Mouse (Mus musculus) neural tube, embryonic 12.5 days (tissue): ENCODE measurements at regions not wholly inside any gene's neighbourhood (a gene's known extent, or its start where the extent isn't known, plus 50 kb on each side); places are given as distances from the start of the nearest gene placed in this dataset.

Experiments
- ATAC-seq: fragments of 200-750 bp; cut with Nextera tagmentation; 2 replicates; pipeline ENCODE4 v1.8.0; 2017; ENCODE audit warnings: low read depth, mild to moderate bottlenecking, moderate TSS enrichment, moderate library complexity; ENCODE audit not compliant: low FRiP score
- H3K27ac ChIP-seq: fragments of 300-500 bp; sonication (generic); 2 replicates; pipeline ENCODE4 v1.5.1; 2016
- H3K27me3 ChIP-seq: fragments of 300-500 bp; sonication (generic); replicated peaks from 2 replicates; pipeline ENCODE4 v1.6.1; 2016; ENCODE audit warnings: mild to moderate bottlenecking
- H3K36me3 ChIP-seq: fragments of 300-500 bp; sonication (generic); 2 replicates; pipeline ENCODE4 v1.6.1; 2016; ENCODE audit warnings: mild to moderate bottlenecking
- H3K4me1 ChIP-seq: fragments of 300-500 bp; sonication (generic); 2 replicates; pipeline ENCODE4 v1.6.1; 2016
- H3K4me2 ChIP-seq: fragments of 300-500 bp; sonication (generic); replicated peaks from 2 replicates; pipeline ENCODE4 v1.6.1; 2016; ENCODE audit warnings: mild to moderate bottlenecking
- H3K4me3 ChIP-seq: fragments of 300-500 bp; sonication (generic); 2 replicates; pipeline ENCODE4 v1.5.1; 2016
- H3K9ac ChIP-seq: fragments of 300-500 bp; sonication (generic); 2 replicates; pipeline ENCODE4 v1.6.1; 2016; ENCODE audit warnings: mild to moderate bottlenecking
- H3K9me3 ChIP-seq: fragments of 300-500 bp; sonication (generic); 2 replicates; pipeline ENCODE4 v1.6.1; 2016; ENCODE audit warnings: mild to moderate bottlenecking
- WGBS: fragments of 180-500 bp; shearing (Covaris S2); methylation state at CpG from one replicate; pipeline ENCODE4 v1.1.7; 2016; 5-methylcytosine and 5-hydroxymethylcytosine counted together

- Histone ChIP-seq H3K4me3 (no peak overlapping the region), H3K27me3 (no peaks in the 10 kb centered on the region), H3K9me3 (no peaks in the 10 kb centered on the region), H3K27ac (no peak overlapping the region), H3K9ac (no peak overlapping the region), H3K4me1 (no peaks in the 10 kb centered on the region), H3K4me2 (no peak overlapping the region), H3K36me3 (no peaks in the 10 kb centered on the region)
- ATAC-seq = no peak
- 87% methylated on average over 12 of the region's 12 CpGs for WGBS
Observed at GRCm38 (mm10) chr8:34696365-34696764, 584.8 kb upstream of the Gm10131 start.

GRCm38 (mm10) chr8:34692606-34693005 lies 581.1 kb upstream of the Gm10131 start:
- H3K4me1 ChIP-seq = peaks cover 16% of the 10 kb centered on the region
- no peaks in the 10 kb centered on the region for H3K27me3 ChIP-seq
- H3K9me3 ChIP-seq = no peaks in the 10 kb centered on the region
- ATAC-seq = no peak
- H3K4me3 ChIP-seq = no peak overlapping the region
- no peak overlapping the region for H3K4me2 ChIP-seq
- no peak overlapping the region for H3K9ac ChIP-seq
- whole genome bisulfite sequencing = 68% methylated on average over 13 of the region's 13 CpGs
- no peaks in the 10 kb centered on the region for H3K36me3 ChIP-seq
- no peak overlapping the region for H3K27ac ChIP-seq

DNA sequence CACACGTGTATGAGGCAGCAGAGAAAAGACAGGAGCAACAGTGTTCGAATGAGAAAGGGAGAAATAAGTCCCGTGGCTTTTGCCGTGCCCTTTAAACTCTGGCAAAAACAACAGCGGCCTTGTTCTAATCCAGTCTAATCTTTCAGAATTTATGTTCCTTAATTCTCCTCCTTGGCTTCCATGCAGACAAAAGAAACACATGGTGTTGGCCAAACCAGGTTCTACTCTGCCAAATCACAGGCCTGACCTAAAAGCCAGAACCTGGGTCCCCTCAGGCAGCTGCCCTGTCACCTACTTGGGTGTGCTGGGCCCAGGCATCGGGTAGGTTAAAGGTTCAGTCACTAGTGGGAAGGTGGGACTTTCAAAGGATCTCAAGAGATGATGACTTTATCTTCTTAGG lies 580.2 kb upstream of the Gm10131 start:
- 69% methylated on average over 6 of the region's 6 CpGs for WGBS
- H3K27me3 ChIP-seq = no peaks in the 10 kb centered on the region
- H3K36me3 ChIP-seq = no peaks in the 10 kb centered on the region
- H3K27ac ChIP-seq = no peak overlapping the region
- ATAC-seq = no peak
- H3K4me1 ChIP-seq = peaks cover 16% of the 10 kb centered on the region
- no peak overlapping the region for H3K9ac ChIP-seq
- no peak overlapping the region for H3K4me3 ChIP-seq
- no peaks in the 10 kb centered on the region for H3K9me3 ChIP-seq
- no peak overlapping the region for H3K4me2 ChIP-seq

DNA sequence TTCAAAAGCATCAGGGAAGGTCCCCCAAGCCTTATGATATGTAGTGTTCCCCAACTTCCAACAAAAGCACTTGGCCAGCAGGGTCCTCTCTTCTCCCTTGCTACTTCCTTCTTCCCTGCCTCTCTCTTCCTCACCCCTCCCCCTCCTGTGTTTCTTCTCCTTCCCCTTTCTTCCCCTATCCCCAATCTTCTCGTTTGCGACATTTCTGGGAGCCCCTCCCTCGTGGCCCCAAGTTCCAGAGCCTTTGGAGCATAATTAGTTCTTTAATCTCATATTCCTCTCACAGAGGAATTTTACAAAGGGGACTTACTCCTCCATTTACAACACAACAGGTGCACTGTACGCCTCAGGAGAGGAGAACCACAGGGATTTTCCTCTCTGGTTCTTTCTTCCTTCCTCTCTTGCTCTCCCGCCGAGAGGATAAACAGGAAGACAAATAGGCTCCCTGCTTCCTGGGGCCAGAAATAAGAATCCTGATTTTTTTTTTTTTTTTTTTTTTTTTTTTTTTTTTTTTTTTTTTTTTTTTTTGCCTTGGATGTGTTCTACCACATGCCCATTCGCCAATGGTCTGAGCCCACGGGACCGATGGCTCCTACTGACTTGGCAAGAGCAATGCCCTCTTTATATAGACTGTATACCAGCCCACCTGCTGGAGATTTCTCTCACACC lies 578.4 kb upstream of the Gm10131 start:
- no peaks in the 10 kb centered on the region for H3K9me3 ChIP-seq
- ATAC-seq = no peak
- peak overlapping the region; percentile 53 for H3K4me2 ChIP-seq
- no peaks in the 10 kb centered on the region for H3K36me3 ChIP-seq
- H3K4me3 ChIP-seq = no peak overlapping the region
- H3K27me3 ChIP-seq = no peaks in the 10 kb centered on the region
- H3K27ac ChIP-seq = no peak overlapping the region
- no peak overlapping the region for H3K9ac ChIP-seq
- 26% methylated on average over 9 of the region's 9 CpGs for WGBS
- H3K4me1 ChIP-seq = peaks cover 16% of the 10 kb centered on the region

DNA sequence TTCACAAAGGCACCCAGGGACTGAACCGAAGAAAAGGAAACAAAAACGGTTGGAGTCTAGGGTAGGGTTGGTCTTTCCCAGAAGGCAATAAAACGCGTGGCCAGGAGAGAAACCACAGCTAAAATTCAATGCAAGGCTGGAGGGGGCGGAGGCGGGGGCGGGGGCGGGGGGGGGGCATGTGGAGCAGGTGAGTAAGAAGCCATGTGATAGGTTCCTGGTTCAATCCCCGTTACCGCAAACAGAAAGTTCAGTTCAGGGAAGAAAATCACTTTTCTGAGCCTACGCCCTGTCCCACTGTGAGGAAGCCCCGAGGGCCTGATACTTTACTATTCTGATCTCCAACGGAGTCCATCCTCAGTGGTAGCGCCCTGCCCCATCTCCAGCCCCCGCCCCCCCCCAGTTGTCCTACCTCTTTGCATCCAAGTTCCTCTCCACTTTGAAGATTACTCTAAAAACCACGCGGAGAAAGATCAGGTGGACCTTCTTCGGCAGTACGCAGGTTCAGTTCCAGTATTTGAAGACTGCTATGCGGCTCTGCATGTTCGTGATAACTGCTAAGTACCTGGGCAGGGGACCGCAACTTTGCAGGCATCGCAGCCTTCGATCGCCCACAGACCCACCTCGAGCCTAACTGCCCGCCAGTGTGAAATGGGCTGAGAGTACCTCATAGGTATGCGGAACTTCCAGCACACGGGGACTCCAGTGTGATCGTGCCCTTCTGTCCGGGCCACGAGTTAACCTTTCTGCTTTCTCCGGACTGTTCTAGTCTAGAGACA lies 577.7 kb upstream of the Gm10131 start:
- Histone ChIP-seq H3K4me2 (peak overlapping the region; percentile 53), H3K9me3 (no peaks in the 10 kb centered on the region), H3K4me1 (peaks cover 16% of the 10 kb centered on the region), H3K27me3 (no peaks in the 10 kb centered on the region), H3K9ac (no peak overlapping the region), H3K27ac (no peak overlapping the region), H3K4me3 (peak overlapping the region; percentile 3; the same call in 1 of the 2 replicates), H3K36me3 (no peaks in the 10 kb centered on the region)
- peak; percentile 57 for ATAC-seq
- 9% methylated on average over 33 of the region's 33 CpGs for WGBS

DNA sequence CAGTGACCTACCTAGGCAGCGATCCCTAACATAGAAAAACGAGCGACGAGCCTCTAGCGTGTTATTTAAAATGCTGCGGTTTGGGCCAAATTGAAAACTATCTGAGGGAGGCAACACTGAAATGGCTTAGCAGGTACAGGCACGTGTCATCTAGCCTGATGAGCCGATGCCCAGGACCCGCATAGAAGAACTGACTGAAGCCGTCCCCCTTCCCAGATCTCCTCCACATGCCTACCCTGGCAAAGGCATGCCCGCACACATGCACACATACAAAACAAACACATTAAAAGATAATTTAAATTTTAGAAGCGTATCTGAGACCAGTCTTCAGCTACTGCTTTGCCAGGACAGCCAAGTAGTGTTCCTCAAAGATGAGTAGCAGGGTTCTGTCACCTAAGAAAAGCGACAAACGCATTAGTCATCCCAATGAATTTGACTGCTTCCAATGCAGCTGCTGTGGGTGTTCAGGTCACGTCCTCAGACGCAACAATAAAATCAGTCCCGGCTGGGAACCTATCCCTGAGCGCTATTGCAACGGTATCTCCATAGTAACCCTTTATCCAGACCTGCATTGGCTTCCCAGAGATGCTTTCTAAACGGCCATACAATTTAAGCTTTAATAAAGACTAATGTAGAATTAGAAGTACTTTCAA lies 577.0 kb upstream of the Gm10131 start:
- ATAC-seq = peak; percentile 76
- no peak overlapping the region for H3K27ac ChIP-seq
- H3K4me3 ChIP-seq = 0 out of 2 replicates have a peak overlapping the region, but pooled peaks have one; percentile 3
- H3K4me1 ChIP-seq = peaks cover 18% of the 10 kb centered on the region
- 47% methylated on average over 20 of the region's 20 CpGs for WGBS
- H3K27me3 ChIP-seq = no peaks in the 10 kb centered on the region
- H3K36me3 ChIP-seq = no peaks in the 10 kb centered on the region
- H3K9me3 ChIP-seq = no peaks in the 10 kb centered on the region
- H3K4me2 ChIP-seq = peak overlapping the region; percentile 53
- H3K9ac ChIP-seq = no peak overlapping the region

DNA sequence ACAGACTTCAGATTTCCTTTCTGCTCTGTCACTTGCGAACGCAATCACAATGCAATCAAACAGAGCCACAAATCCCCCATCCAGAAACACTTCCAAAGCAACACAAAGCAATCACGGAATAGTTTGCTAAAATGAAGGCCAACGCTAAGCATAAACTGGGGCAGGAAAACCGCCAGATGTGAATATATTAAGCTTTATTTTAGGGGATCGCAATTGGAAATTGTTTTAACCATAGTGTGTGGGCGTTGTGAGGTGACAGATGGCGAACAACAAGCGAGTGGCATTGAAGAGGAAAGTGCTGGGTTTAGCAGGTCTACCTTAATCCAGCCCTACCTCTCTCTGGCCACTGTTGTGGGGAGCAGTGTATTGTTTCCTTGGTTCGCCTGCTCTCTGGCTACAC lies 574.8 kb upstream of the Gm10131 start:
- H3K9ac ChIP-seq = no peak overlapping the region
- no peak overlapping the region for H3K4me3 ChIP-seq
- ATAC-seq = no peak
- H3K27me3 ChIP-seq = no peaks in the 10 kb centered on the region
- no peak overlapping the region for H3K4me2 ChIP-seq
- H3K4me1 ChIP-seq = peaks cover 18% of the 10 kb centered on the region
- H3K27ac ChIP-seq = no peak overlapping the region
- WGBS = 88% methylated on average over 10 of the region's 10 CpGs
- H3K9me3 ChIP-seq = no peaks in the 10 kb centered on the region
- H3K36me3 ChIP-seq = no peaks in the 10 kb centered on the region

- Histone ChIP-seq H3K27me3 (no peaks in the 10 kb centered on the region), H3K4me3 (no peak overlapping the region), H3K9me3 (no peaks in the 10 kb centered on the region), H3K36me3 (no peaks in the 10 kb centered on the region), H3K4me1 (peaks cover 25% of the 10 kb centered on the region), H3K27ac (no peak overlapping the region; the same call in 1 of the 2 replicates), H3K4me2 (no peak overlapping the region), H3K9ac (no peak overlapping the region)
- 63% methylated on average over 7 of the region's 7 CpGs for WGBS
- ATAC-seq = no peak
Observed at GRCm38 (mm10) chr8:34684683-34685082, 573.1 kb upstream of the Gm10131 start.

DNA sequence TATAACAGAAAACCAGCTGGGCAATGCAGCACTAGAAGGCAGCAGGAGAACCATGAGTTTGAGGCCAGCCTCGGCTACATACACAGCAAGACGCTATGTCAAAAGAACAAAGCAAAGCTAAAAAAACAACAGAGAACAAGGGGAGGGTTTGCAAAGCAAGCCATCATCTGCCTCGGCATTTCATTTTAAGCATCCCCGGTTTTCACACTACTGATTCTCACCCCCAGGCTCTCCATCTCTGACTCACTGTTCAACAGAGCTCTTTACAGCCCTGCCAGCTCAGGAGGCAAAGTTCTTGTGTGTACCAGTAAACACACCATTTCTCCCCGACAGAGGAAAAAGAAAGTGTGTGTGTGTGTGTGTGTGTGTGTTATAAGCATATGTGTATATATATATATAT lies 571.6 kb upstream of the Gm10131 start:
- ATAC-seq = no peak
- Histone ChIP-seq H3K9ac (no peak overlapping the region), H3K36me3 (no peaks in the 10 kb centered on the region), H3K27me3 (no peaks in the 10 kb centered on the region), H3K4me3 (no peak overlapping the region), H3K27ac (no peak overlapping the region), H3K4me1 (peaks cover 12% of the 10 kb centered on the region; the same call in 1 of the 2 replicates), H3K9me3 (no peaks in the 10 kb centered on the region), H3K4me2 (no peak overlapping the region)
- WGBS = 74% methylated on average over 5 of the region's 5 CpGs

DNA sequence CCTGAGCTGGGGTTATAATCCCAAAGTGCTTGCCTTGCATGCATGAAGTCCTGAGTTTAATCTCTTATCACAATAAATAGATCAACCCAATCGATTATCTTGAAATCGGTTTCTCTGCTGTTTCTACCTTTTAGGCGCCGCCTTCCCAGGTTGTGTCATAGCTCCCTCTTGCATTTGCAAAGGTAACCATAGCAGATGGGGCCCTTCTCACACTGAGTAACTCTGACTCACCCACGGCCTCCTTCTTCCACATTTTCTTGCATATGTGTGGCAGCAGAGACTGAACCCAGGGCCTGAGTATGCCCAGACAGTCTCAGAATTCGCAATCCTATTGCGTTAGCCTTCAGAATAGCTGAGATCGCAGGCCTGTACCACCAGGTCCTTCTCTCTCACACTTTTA lies 570.7 kb upstream of the Gm10131 start:
- Histone ChIP-seq H3K9ac (no peak overlapping the region), H3K36me3 (no peaks in the 10 kb centered on the region), H3K4me2 (no peak overlapping the region), H3K4me1 (peaks cover 12% of the 10 kb centered on the region; the same call in 1 of the 2 replicates), H3K9me3 (no peaks in the 10 kb centered on the region), H3K27ac (no peak overlapping the region), H3K27me3 (no peaks in the 10 kb centered on the region), H3K4me3 (no peak overlapping the region)
- WGBS = 93% methylated on average over 8 of the region's 8 CpGs
- ATAC-seq = no peak

DNA sequence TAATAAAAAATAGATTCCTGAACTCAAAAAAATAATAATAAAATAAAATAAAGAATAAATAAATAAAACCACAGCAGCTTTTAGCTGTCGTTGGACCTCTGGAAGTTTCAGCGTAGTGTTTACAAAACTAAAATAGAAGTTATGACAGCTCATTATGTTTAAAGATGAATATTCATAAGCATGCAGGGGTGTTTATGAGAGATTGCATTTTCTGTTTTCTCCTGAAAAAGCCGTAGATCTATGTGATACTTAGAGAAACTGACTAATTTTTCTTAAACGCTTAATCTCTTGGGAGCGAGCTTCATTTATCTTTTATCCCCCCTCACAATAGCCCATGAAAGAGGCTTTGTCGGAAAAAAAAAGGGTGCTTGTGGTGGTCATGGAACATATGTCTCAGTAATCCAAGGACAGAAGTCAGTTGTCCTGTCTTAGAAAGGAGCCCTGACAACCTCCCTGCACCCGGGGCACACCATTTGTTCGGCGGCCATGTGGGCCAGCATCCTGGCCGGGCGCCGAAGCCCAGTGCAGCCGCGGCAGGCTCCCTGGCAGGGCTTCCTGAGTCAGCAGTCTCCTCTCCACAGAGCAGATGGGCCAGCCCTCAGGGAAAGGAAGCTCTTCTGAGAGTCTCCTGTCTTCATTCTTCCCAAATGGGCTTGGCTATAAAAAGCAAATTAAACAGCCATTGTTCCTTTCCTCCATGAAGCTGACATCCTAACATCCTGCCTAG lies 568.2 kb upstream of the Gm10131 start:
- no peaks in the 10 kb centered on the region for H3K9me3 ChIP-seq
- H3K27me3 ChIP-seq = no peaks in the 10 kb centered on the region
- peak overlapping the region; percentile 33 for H3K4me2 ChIP-seq
- H3K36me3 ChIP-seq = no peaks in the 10 kb centered on the region
- H3K9ac ChIP-seq = no peak overlapping the region
- ATAC-seq = peak; percentile 94
- H3K4me3 ChIP-seq = no peak overlapping the region
- H3K27ac ChIP-seq = peak overlapping the region; percentile 11; the same call in 1 of the 2 replicates
- 9% methylated on average over 14 of the region's 14 CpGs for WGBS
- H3K4me1 ChIP-seq = peaks cover 12% of the 10 kb centered on the region; the same call in 1 of the 2 replicates

- H3K4me2 ChIP-seq = no peak overlapping the region
- peaks cover 11% of the 10 kb centered on the region; the same call in 1 of the 2 replicates for H3K4me1 ChIP-seq
- H3K27ac ChIP-seq = no peak overlapping the region
- no peak overlapping the region for H3K4me3 ChIP-seq
- H3K9ac ChIP-seq = no peak overlapping the region
- H3K27me3 ChIP-seq = no peaks in the 10 kb centered on the region
- H3K36me3 ChIP-seq = no peaks in the 10 kb centered on the region
- no peaks in the 10 kb centered on the region for H3K9me3 ChIP-seq
- no peak for ATAC-seq
- 91% methylated on average over 8 of the region's 8 CpGs for WGBS
Observed at GRCm38 (mm10) chr8:34678879-34679278, 567.3 kb upstream of the Gm10131 start.
